Mouse (Mus musculus) liver, adult 2 months (tissue): Measurements from ENCODE around the gene Dlg2.

Experiments
- CTCF ChIP-seq: fragments of 200-500 bp; IDR thresholded peaks from 2 replicates; pipeline ENCODE4 v1.5.1; 2011; ENCODE audit warnings: low read depth, low read length, control low read depth
- POLR2A ChIP-seq: fragments of 200-500 bp; IDR thresholded peaks from 2 replicates; pipeline ENCODE4 v1.6.1; 2011; ENCODE audit warnings: low read length, control low read depth; ENCODE audit not compliant: insufficient read depth; ENCODE audit errors: extremely low read depth

DNA sequence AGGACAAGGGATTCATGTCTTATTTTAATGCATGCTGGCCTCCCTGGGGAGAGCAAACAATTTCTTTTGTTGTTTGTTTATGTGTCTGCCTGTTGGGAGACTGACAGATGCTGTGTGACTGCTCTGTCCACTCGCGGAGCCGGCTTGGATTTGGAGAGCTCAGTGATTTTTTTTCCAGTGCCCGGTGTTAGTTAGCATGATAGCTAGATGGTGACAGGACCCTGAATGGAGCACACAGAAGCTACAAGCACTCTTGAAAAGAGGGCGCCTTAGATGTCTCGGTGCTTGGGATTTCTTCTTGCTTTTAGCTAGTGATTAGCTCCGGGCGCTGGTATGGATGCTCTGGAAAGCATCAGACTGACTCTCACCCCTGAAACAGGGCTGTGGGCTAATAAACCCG is 786.5 kb downstream of the Dlg2 start:
- TF ChIP-seq CTCF, result no peak
- TF ChIP-seq POLR2A, result no peak
